Mouse (Mus musculus) neural tube, embryonic 11.5 days (tissue): ENCODE data around the gene Zdhhc11. TPM values are rescaled to one million over a fixed set of nuclear protein-coding genes. Genes with fewer than 3 reads are reported as not detected.

Source experiments
- ATAC-seq: fragments of 200-750 bp; cut with Nextera tagmentation; 2 replicates; pipeline ENCODE4 v1.8.0; 2017; ENCODE audit warnings: moderate number of reproducible peaks, mild to moderate bottlenecking, moderate TSS enrichment, moderate library complexity; ENCODE audit not compliant: insufficient read depth, low FRiP score, low TSS enrichment
- DNase-seq: peaks from one replicate; pipeline ENCODE4 v3.0.0-alpha.2; 2015; ENCODE audit warnings: low spot score
- H3K27ac ChIP-seq: fragments of 300-500 bp; sonication (generic); 2 replicates; pipeline ENCODE4 v1.5.1; 2014; ENCODE audit warnings: low read depth, mild to moderate bottlenecking, low read length
- H3K27me3 ChIP-seq: fragments of 300-500 bp; sonication (generic); 2 replicates; pipeline ENCODE4 v1.6.1; 2014; ENCODE audit warnings: mild to moderate bottlenecking, low read length, mixed read lengths; ENCODE audit not compliant: control insufficient read depth, insufficient read depth
- H3K36me3 ChIP-seq: fragments of 300-500 bp; sonication (generic); 2 replicates; pipeline ENCODE4 v1.6.1; 2014; ENCODE audit warnings: mild to moderate bottlenecking, low read length, moderate library complexity, mixed read lengths; ENCODE audit not compliant: control insufficient read depth, insufficient read depth
- H3K4me1 ChIP-seq: fragments of 300-500 bp; sonication (generic); 2 replicates; pipeline ENCODE4 v1.6.1; 2014; ENCODE audit warnings: low read length, mixed read lengths; ENCODE audit not compliant: control insufficient read depth, insufficient read depth
- H3K4me2 ChIP-seq: fragments of 300-500 bp; sonication (generic); 2 replicates; pipeline ENCODE4 v1.6.1; 2014; ENCODE audit warnings: low read depth, mild to moderate bottlenecking, moderate library complexity
- H3K4me3 ChIP-seq: fragments of 300-500 bp; sonication (generic); 2 replicates; pipeline ENCODE4 v1.5.1; 2014; ENCODE audit warnings: low read depth, low read length
- H3K9ac ChIP-seq: fragments of 300-500 bp; sonication (generic); 2 replicates; pipeline ENCODE4 v1.6.1; 2014; ENCODE audit warnings: mild to moderate bottlenecking, low read length
- H3K9me3 ChIP-seq: fragments of 300-500 bp; sonication (generic); 2 replicates; pipeline ENCODE4 v1.6.1; 2016; ENCODE audit warnings: low read length; ENCODE audit not compliant: control insufficient read depth
- WGBS: fragments of 180-500 bp; shearing (Covaris S2); extraction: QIAGEN DNeasy Blood & Tissue Kit; methylation state at CpG from one replicate; pipeline ENCODE4 v1.1.7; 2014; 5-methylcytosine and 5-hydroxymethylcytosine counted together
- microRNA-seq: library from miRNA; unstranded; fragments of <30 nt; microRNA quantifications from one replicate; pipeline ENCODE4, GENCODE M21; 2016
- polyA plus RNA-seq: library from polyadenylated mRNA; unstranded; fragments of >200 nt; fragmentation: Nextera tagmentation; extraction: Ambion mirVana; gene quantifications from 2 replicates; pipeline ENCODE4 v1.2.1, GENCODE M21; 2014

Zdhhc11 gene
- polyA plus RNA-seq, 1 experiment from 2014 or later: not detected

DNA sequence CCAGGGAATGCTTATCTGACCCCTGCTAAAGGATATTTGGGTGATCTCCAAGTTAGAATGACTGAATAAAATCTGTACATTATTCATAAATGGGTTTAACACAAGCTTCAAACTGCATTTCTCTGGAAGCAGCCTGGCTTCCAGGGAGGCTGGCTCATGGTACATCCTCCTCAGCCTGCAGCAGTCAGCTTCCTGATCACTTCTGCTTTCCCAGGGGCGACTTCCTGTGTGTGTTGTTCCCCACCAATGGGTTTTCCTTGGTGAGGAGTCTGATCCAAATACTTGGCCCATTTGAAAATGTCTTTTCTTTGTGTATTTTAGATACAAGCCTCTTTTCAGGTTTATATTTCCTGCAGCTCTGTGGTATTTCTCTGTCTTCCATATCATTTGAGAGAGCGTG lies 65.4 kb downstream of the Zdhhc11 start:
- no peaks in the 10 kb centered on the region for H3K9me3 ChIP-seq
- H3K4me3 ChIP-seq: no peak overlapping the region
- WGBS: 91% methylated on average over 2 of the region's 2 CpGs
- H3K9ac ChIP-seq: no peak overlapping the region
- H3K27ac ChIP-seq: no peak overlapping the region
- H3K27me3 ChIP-seq: no peaks in the 10 kb centered on the region
- ATAC-seq: no peak
- H3K4me1 ChIP-seq: no peaks in the 10 kb centered on the region
- DNase-seq: no peak
- no peaks in the 10 kb centered on the region for H3K36me3 ChIP-seq
- no peak overlapping the region for H3K4me2 ChIP-seq

DNA sequence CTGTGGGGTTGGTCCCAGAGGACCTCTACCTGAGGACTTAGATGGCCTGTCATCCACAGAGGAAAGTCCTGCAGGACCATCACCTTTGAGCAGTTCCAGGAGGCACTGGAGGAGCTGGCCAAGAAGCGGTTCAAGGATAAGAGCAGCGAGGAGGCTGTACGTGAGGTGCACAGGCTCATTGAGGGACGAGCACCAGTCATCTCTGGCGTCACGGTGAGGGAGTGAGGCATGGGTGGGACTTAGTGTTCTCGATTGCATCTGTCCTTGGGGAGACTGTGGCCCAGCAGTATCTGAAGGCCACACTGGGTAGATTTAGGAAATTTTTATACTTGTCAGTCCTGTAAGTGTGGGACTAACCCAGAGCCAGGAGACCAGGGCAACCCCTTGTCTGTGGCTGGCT lies 67.0 kb downstream of the Zdhhc11 start:
- Histone ChIP-seq H3K4me3 (no peak overlapping the region), H3K9ac (no peak overlapping the region), H3K27ac (no peak overlapping the region), H3K27me3 (no peaks in the 10 kb centered on the region), H3K4me2 (no peak overlapping the region), H3K36me3 (no peaks in the 10 kb centered on the region), H3K4me1 (no peaks in the 10 kb centered on the region), H3K9me3 (no peaks in the 10 kb centered on the region)
- DNase-seq (no peak), ATAC-seq (no peak)
- WGBS: 86% methylated on average over 7 of the region's 7 CpGs

DNA sequence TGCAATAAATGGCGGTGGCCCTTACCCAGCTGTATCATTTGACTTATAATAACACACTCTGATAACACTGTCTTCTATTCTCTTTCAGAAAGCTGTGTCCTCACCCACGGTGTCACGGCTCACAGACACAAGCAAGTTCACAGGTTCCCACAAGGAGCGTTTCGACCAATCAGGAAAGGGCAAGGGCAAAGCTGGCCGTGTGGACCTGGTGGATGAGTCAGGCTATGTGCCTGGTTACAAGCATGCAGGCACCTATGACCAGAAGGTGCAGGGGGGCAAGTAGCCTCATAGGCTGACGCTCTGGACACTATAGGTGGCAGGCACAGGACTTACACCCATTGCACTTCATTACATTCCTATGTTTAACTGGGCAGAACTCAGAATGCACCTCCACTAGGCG lies 67.5 kb downstream of the Zdhhc11 start:
- ATAC-seq (no peak), DNase-seq (no peak)
- no peak overlapping the region for H3K4me2 ChIP-seq
- H3K4me1 ChIP-seq: no peaks in the 10 kb centered on the region
- H3K27me3 ChIP-seq: no peaks in the 10 kb centered on the region
- no peak overlapping the region for H3K9ac ChIP-seq
- H3K9me3 ChIP-seq: no peaks in the 10 kb centered on the region
- no peak overlapping the region for H3K27ac ChIP-seq
- H3K4me3 ChIP-seq: no peak overlapping the region
- no peaks in the 10 kb centered on the region for H3K36me3 ChIP-seq
- 82% methylated on average over 8 of the region's 8 CpGs for WGBS

DNA sequence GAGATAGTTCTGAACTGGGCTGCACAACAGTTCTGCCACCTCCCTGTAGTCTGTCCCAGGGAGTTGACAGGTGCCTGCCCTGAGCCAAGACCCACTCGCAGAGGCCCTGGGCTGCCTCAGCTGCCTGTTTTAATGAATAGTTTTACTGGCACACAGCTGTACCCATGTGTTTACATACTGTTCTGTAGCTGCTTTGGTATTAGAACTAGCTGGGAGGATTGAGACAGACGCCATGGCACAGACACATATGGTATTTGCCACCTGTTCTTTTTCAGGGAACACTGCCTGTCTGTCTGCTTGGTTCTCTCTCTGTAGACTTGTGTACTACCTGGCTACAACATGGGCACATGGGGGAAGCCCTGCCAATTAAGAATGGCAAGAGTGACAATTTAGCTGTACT lies 71.1 kb downstream of the Zdhhc11 start:
- Histone ChIP-seq H3K36me3 (no peaks in the 10 kb centered on the region; the same call in 1 of the 2 replicates), H3K27me3 (no peaks in the 10 kb centered on the region), H3K4me2 (no peak overlapping the region), H3K9me3 (no peaks in the 10 kb centered on the region), H3K27ac (no peak overlapping the region), H3K4me3 (no peak overlapping the region), H3K9ac (no peak overlapping the region), H3K4me1 (no peaks in the 10 kb centered on the region)
- ATAC-seq (no peak), DNase-seq (no peak)
- 92% methylated on average over 2 of the region's 2 CpGs for WGBS

DNA sequence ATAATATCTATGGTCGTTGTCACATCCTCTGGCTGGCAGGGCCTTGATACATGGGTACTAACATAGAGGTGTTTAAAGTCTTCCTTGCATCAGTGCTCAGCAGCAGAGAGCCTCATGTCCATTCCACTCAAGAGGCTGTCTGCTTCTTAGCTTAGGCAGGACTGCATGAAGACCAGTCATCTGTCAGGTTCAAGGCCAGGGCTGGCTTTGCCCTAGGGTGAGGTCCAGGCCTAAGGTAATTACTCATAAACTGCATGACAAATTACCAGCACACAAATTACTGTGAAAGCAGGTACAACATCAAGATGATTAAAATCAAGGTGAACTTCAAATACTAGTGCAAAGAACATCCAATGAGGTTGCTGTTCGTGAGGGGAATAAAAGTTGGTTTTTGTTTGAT lies 72.1 kb downstream of the Zdhhc11 start:
- no peaks in the 10 kb centered on the region for H3K4me1 ChIP-seq
- ATAC-seq (no peak), DNase-seq (no peak)
- H3K27me3 ChIP-seq: no peaks in the 10 kb centered on the region
- H3K36me3 ChIP-seq: peaks cover 2% of the 10 kb centered on the region; the same call in 1 of the 2 replicates
- H3K4me3 ChIP-seq: no peak overlapping the region
- H3K4me2 ChIP-seq: no peak overlapping the region
- 96% methylated on average over 2 of the region's 2 CpGs for WGBS
- H3K9me3 ChIP-seq: no peaks in the 10 kb centered on the region
- no peak overlapping the region for H3K9ac ChIP-seq
- no peak overlapping the region for H3K27ac ChIP-seq

DNA sequence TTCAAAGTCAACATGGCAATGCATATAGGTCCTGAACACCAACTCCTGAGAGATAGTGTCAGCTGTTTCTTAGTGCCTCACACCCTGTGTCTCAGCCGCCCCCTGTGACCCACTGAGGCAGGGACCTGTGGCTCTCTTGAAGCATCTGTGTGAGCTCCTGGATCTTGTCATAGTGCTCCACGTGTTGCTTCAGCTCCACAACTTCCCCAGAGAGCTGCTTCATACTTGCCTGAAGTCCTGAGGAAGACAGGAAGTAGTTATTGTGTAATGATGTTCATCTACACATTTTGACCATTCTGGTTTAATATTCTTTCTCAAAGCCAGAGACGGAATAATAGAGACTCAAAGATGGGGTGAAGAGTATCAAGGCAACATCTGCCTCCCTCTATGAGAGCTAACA lies 76.3 kb downstream of the Zdhhc11 start:
- no peak overlapping the region for H3K4me2 ChIP-seq
- no peak for ATAC-seq
- H3K27me3 ChIP-seq: no peaks in the 10 kb centered on the region
- peaks cover 2% of the 10 kb centered on the region; the same call in 1 of the 2 replicates for H3K36me3 ChIP-seq
- H3K9ac ChIP-seq: no peak overlapping the region
- no peak for DNase-seq
- H3K9me3 ChIP-seq: no peaks in the 10 kb centered on the region
- H3K27ac ChIP-seq: no peak overlapping the region
- 82% methylated on average over 3 of the region's 3 CpGs for WGBS
- no peaks in the 10 kb centered on the region for H3K4me1 ChIP-seq
- no peak overlapping the region for H3K4me3 ChIP-seq

Small RNA genes lying within 50 kb of the gene (microRNA-seq; reads per million reads assigned to microRNA genes)
- not detected for gene Gm25197

Other genes starting within 250 kb of the Zdhhc11 start
- gene Slc12a7, start 230.8 kb upstream of the Zdhhc11 start, polyA plus RNA-seq: 41.4 and 44.8 TPM in 2 replicates
- 20.0 and 21.5 TPM in 2 replicates for gene Nkd2, start 116.2 kb upstream of the Zdhhc11 start, polyA plus RNA-seq
- gene Trip13, start 26.1 kb upstream of the Zdhhc11 start, polyA plus RNA-seq: 47.5 and 48.1 TPM in 2 replicates
- gene Brd9, start 26.0 kb upstream of the Zdhhc11 start, polyA plus RNA-seq: 77.6 and 80.3 TPM in 2 replicates
- gene Tppp, start 45.6 kb downstream of the Zdhhc11 start, polyA plus RNA-seq: 3.6 and 5.3 TPM in 2 replicates
- 19.7 and 21.5 TPM in 2 replicates for gene Cep72, start 98.4 kb downstream of the Zdhhc11 start, polyA plus RNA-seq
- not detected in 2 replicates for gene Slc9a3, start 157.6 kb downstream of the Zdhhc11 start, polyA plus RNA-seq
- gene Exoc3, start 244.9 kb downstream of the Zdhhc11 start, polyA plus RNA-seq: 88.4 and 98.9 TPM in 2 replicates